Mouse (Mus musculus): Measurements from ENCODE around the gene Gpc5. TPM values are rescaled to one million over a fixed set of nuclear protein-coding genes. Genes with fewer than 3 reads are reported as not detected.

The Gpc5 gene
- total RNA-seq, 1 experiment from 2014 or later, result 2.6 TPM

GRCm38 (mm10) chr14:116317491-116317890 lies 1225.5 kb downstream of the Gpc5 start:
- no peak for DNase-seq

- DNase-seq, result no peak
Measured at GRCm38 (mm10) chr14:116336182-116336581, 1244.2 kb downstream of the Gpc5 start.

GRCm38 (mm10) chr14:116338395-116338794 lies 1246.4 kb downstream of the Gpc5 start:
- no peak for DNase-seq

GRCm38 (mm10) chr14:116348560-116348959 lies 1256.5 kb downstream of the Gpc5 start:
- DNase-seq, result no peak

GRCm38 (mm10) chr14:116384602-116385001 lies 1292.6 kb downstream of the Gpc5 start:
- DNase-seq, result no peak

GRCm38 (mm10) chr14:116415511-116415910 lies 1323.5 kb downstream of the Gpc5 start:
- no peak for DNase-seq

GRCm38 (mm10) chr14:116448219-116448618 lies 1356.2 kb downstream of the Gpc5 start:
- no peak for DNase-seq

GRCm38 (mm10) chr14:116453356-116453755 lies 1361.3 kb downstream of the Gpc5 start:
- no peak for DNase-seq

GRCm38 (mm10) chr14:116456211-116456610 lies 1364.2 kb downstream of the Gpc5 start:
- DNase-seq, result no peak

- DNase-seq, result no peak
Measured at GRCm38 (mm10) chr14:116473378-116474179, 1381.6 kb downstream of the Gpc5 start.

GRCm38 (mm10) chr14:116494285-116494850 lies 1402.4 kb downstream of the Gpc5 start:
- no peak for DNase-seq

- DNase-seq, result no peak
Measured at GRCm38 (mm10) chr14:116538216-116538615, 1446.2 kb downstream of the Gpc5 start.

- no peak for DNase-seq
Measured at GRCm38 (mm10) chr14:116543746-116544145, 1451.7 kb downstream of the Gpc5 start.

GRCm38 (mm10) chr14:116551401-116551800 lies 1459.4 kb downstream of the Gpc5 start:
- no peak for DNase-seq

- DNase-seq, result no peak
Measured at GRCm38 (mm10) chr14:116553316-116553715, 1461.3 kb downstream of the Gpc5 start.

GRCm38 (mm10) chr14:116558141-116558800 lies 1466.3 kb downstream of the Gpc5 start:
- no peak for DNase-seq

- DNase-seq, result peak; percentile 10
Measured at GRCm38 (mm10) chr14:116559990-116560389, 1468.0 kb downstream of the Gpc5 start.

Small RNAs within 50 kb of the gene (microRNA-seq; reads per million reads assigned to microRNA genes)
- gene Mir17 (4,688 to 6,788 reads per million in 2 experiments), gene Mir18 (641 to 1,080 reads per million in 2 experiments), gene Mir19a (0.76 to 4.3 reads per million in 2 experiments), gene Mir19b-1 (7.6 to 11.1 reads per million in 2 experiments), gene Mir20a (2,073 to 3,711 reads per million in 2 experiments), gene Mir92-1 (1,876 to 2,721 reads per million in 2 experiments)

Measured in adrenal gland, postnatal 14 days (tissue).